Mouse (Mus musculus) ES-E14 (cell line): ENCODE measurements around the gene Birc2. TPM values are rescaled to one million over a fixed set of nuclear protein-coding genes. Genes with fewer than 3 reads are reported as not detected.

Experiments
- DNase-seq: peaks from one replicate; pipeline ENCODE4 v3.0.0-alpha.2; 2013; ENCODE audit warnings: low read depth, low spot score
- H3K27ac ChIP-seq: 2 replicates; pipeline ENCODE4 v1.5.1; 2012; ENCODE audit warnings: low read depth, mild to moderate bottlenecking, low read length, moderate library complexity, mixed read lengths; ENCODE audit not compliant: poor library complexity, insufficient read depth, severe bottlenecking
- H3K36me3 ChIP-seq: 2 replicates; pipeline ENCODE4 v1.6.1; 2012; ENCODE audit warnings: mild to moderate bottlenecking, low read length, moderate library complexity, mixed read lengths; ENCODE audit not compliant: control insufficient read depth, poor library complexity, insufficient read depth, severe bottlenecking
- H3K4me1 ChIP-seq, 2 experiments: fragments of 150-350 bp in 1 of 2; sonication (generic) in 1 of 2; 2 replicates each; pipeline ENCODE4 v1.6.1; 2012; ENCODE audit warnings: low read length in 2 of 2, mild to moderate bottlenecking in 1 of 2, mixed read lengths in 1 of 2; ENCODE audit not compliant: control insufficient read depth in 2 of 2, insufficient read depth in 2 of 2, poor library complexity in 1 of 2
- H3K4me3 ChIP-seq, 2 experiments: fragments of 150-350 bp in 1 of 2; sonication (generic) in 1 of 2; 2 replicates each; pipeline ENCODE4 v1.5.1; 2012; ENCODE audit warnings: low read length in 2 of 2, low read depth in 1 of 2, mild to moderate bottlenecking in 1 of 2, mixed read lengths in 1 of 2; ENCODE audit not compliant: insufficient read depth in 1 of 2, poor library complexity in 1 of 2, severe bottlenecking in 1 of 2
- H3K9ac ChIP-seq: 2 replicates; pipeline ENCODE4 v1.6.1; 2012; ENCODE audit warnings: low read depth, mild to moderate bottlenecking, low read length, mixed read lengths; ENCODE audit not compliant: poor library complexity, insufficient read depth, severe bottlenecking
- H3K9me3 ChIP-seq: fragments of 150-350 bp; sonication (generic); 2 replicates; pipeline ENCODE4 v1.6.1; 2012; ENCODE audit warnings: low read depth, mild to moderate bottlenecking, low read length; ENCODE audit not compliant: control insufficient read depth, insufficient read depth
- CHD2 ChIP-seq: IDR thresholded peaks from 2 replicates; pipeline ENCODE4 v1.6.1; 2014; ENCODE audit warnings: mild to moderate bottlenecking, low read depth, low read length, inconsistent platforms
- HCFC1 ChIP-seq: IDR thresholded peaks from 2 replicates; pipeline ENCODE4 v1.6.1; 2012; ENCODE audit warnings: low read length, inconsistent platforms, borderline replicate concordance; ENCODE audit not compliant: insufficient read depth
- MAFK ChIP-seq: IDR thresholded peaks from 2 replicates; pipeline ENCODE4 v1.6.1; 2014; ENCODE audit warnings: mild to moderate bottlenecking, low read depth, low read length, inconsistent platforms; ENCODE audit not compliant: insufficient read depth
- ZC3H11A ChIP-seq: IDR thresholded peaks from 2 replicates; pipeline ENCODE4 v1.6.1; 2012; ENCODE audit warnings: low read depth, mild to moderate bottlenecking, inconsistent platforms, low read length, borderline replicate concordance
- ZNF384 ChIP-seq: IDR thresholded peaks from 2 replicates; pipeline ENCODE4 v1.6.1; 2012; ENCODE audit warnings: low read depth, low read length, inconsistent platforms
- in situ Hi-C, 2 experiments: fragments of 600-800 bp; cut with MboI; formaldehyde crosslinking; loops; one replicate each; pipeline ENCODE4 v1.15.1; 2025; ENCODE audit warnings: low sequenced_read_pairs in 2 of 2, inconsistent platforms in 1 of 2; ENCODE audit not compliant: unreplicated experiment in 2 of 2
- total RNA-seq: library from RNA; depleted of rRNA; stranded (reverse); fragments of 300-350 nt; gene quantifications from 2 replicates; pipeline ENCODE4 v1.2.3, GENCODE M21; 2012; rRNA removed

Gene Birc2
- total RNA-seq, 1 experiment: 30.5 TPM

DNA sequence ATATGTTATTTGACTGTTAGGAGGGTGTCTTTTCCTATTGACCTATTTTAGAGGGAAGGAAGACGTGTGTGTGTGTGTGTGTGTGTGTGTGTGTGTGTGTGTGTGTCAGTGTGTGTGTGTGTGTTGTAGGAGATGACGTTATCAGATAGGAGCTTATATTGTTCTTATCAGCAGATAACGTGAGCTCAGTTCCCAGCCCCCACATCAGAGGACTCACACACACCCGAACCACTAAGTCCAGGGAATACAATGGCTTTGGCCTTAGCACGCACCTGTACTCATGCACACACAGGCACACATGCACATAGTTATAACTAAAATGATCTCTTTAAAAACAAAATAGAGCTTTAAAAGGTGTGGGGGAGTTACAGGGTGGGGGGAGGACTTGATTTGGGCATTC lies 67.4 kb downstream of the Birc2 start:
- H3K4me3 ChIP-seq: no peak overlapping the region
- H3K9ac ChIP-seq: no peak overlapping the region
- H3K4me1 ChIP-seq: peaks cover 0 to 6% of the 10 kb centered on the region in 2 experiments; a peak in 2 of 4 replicates
- no peaks in the 10 kb centered on the region for H3K9me3 ChIP-seq
- no peak overlapping the region for H3K27ac ChIP-seq
- in situ Hi-C loops: no loop called here
- no peak for DNase-seq
- peaks cover 14% of the 10 kb centered on the region; the same call in 1 of the 2 replicates for H3K36me3 ChIP-seq
- TF ChIP-seq HCFC1: no peak
- no peak for TF ChIP-seq ZNF384
- TF ChIP-seq ZC3H11A: no peak
- no peak for TF ChIP-seq MAFK
- TF ChIP-seq CHD2: no peak

GRCm38 (mm10) chr9:7769081-7769480 lies 67.8 kb downstream of the Birc2 start:
- Histone ChIP-seq H3K4me1 (peaks cover 0 to 6% of the 10 kb centered on the region in 2 experiments; a peak in 2 of 4 replicates), H3K9me3 (no peaks in the 10 kb centered on the region), H3K27ac (no peak overlapping the region), H3K9ac (no peak overlapping the region), H3K36me3 (peaks cover 12% of the 10 kb centered on the region; the same call in 1 of the 2 replicates), H3K4me3 (no peak overlapping the region)
- in situ Hi-C loops: no loop called here
- TF ChIP-seq ZC3H11A: no peak
- TF ChIP-seq CHD2: no peak
- no peak for TF ChIP-seq MAFK
- TF ChIP-seq ZNF384: no peak
- no peak for TF ChIP-seq HCFC1
- DNase-seq: no peak

Other genes with a start within 250 kb of the Birc2 start
- 0.16 and 0.18 TPM in 2 replicates for gene Mmp20, start 208.8 kb downstream of the Birc2 start, total RNA-seq
- gene Mmp7, start 145.0 kb downstream of the Birc2 start, total RNA-seq: not detected in 2 replicates
- 23.6 and 27.5 TPM in 2 replicates for gene Tmem123, start 73.0 kb downstream of the Birc2 start, total RNA-seq
- 4.0 and 4.6 TPM in 2 replicates for gene Birc3, start 36.1 kb upstream of the Birc2 start, total RNA-seq
- 50.4 and 58.5 TPM in 2 replicates for gene Yap1, start 167.5 kb upstream of the Birc2 start, total RNA-seq
- 2.4 and 3.0 TPM in 2 replicates for gene Cfap300, start 205.8 kb upstream of the Birc2 start, total RNA-seq